Mouse (Mus musculus): ENCODE results near the gene Bcar3.
A peak's percentile ranks its signal among the peaks of the same experiment; 100 is the strongest.

Bcar3 gene

DNA sequence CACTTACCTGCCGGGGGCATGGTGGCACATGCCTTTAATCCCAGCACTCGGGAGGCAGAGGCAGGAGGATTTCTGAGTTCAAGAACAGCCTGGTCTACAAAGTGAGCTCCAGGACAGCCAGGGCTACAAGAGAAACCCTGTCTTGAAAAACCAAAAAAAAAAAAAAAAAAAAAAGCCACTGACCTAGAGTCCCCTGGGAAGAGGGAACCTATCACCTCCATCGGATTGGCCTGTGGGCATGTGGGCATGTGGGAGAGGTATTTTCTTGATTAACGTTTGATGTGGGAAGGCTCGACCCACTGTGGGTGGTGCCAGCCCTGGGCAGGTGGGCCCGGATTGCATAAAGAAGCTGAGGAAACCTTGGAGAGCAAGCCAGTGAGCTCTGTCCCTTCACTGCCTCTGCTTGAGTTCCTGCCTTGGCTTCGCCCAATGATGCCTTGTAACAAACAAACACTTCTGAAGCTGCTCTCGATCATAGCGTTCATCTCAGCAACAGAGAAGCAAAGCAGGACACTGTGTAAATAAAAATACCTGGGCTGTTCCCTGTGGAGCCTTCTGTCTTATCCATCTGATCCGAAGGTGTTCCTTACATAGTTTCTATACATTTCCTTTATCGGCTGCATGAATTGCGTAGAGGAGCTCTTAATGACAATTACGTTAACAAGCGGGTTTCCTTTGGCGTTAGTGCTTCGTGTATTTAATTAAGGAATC lies 124.8 kb downstream of the Bcar3 start:
- DNase-seq (ENCODE audit: low spot score in 2 of 2): no peak

GRCm38 (mm10) chr3:122419610-122420409 lies 125.9 kb downstream of the Bcar3 start:
- peak in 1 of 2 experiments; percentile 31 for DNase-seq (ENCODE audit: low spot score in 2 of 2)

DNA sequence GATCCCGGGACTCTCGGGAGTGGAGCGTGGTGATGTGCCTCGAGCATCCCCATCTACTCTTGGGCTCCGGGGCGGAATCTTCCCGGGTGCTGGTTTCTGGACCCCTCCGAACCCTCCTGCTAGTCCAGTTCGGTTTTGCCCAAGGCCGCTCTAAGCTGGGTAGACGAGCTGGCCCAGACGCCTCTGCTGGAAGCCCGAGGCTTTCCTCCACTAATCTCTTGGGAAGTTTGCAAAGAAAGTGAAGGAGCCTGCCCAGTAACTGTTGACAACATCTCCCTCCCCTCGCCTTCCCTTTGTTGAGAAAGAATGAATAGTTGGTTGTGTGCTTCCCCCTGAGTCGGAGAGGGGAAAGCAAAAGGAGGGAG lies 126.5 kb downstream of the Bcar3 start:
- peak; percentile 9 to 23 for DNase-seq (ENCODE audit: low spot score in 2 of 2)

DNA sequence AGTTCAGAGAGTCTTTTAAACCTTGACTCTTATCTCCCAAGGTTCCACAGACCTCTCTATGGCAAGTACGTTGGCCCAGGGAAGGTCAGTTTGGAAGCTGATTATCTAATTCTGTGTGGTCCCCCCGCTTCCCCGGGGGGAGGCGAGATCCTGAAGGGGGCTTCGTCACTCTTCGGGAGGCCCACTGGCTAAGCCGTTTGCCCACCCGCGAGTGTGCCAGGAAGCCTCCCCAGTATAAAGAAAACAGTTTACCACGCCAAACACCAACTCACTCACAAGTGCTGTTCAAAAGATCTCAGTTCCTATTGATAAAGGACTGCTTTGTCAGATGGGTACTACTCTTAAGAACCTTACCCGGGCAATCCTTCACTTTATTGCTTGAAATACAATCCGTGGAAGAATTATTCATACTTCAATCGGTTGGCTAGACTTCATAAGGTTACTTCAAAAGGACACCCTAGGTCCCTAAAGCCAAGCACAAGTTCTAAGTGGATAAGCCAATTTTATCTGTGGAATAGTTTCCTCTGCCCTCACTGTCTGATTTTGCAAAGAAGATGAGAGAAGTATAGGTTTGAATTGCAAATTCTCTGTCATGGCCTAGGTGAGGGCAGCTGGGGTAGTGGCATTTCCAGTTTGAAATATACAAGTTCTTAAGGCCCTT lies 127.2 kb downstream of the Bcar3 start:
- no peak for DNase-seq (ENCODE audit: low spot score in 2 of 2)

- DNase-seq (ENCODE audit: low spot score in 2 of 2): no peak
These were observed 127.9 kb downstream of the Bcar3 start for GRCm38 (mm10) chr3:122421802-122422201.

- no peak for DNase-seq (ENCODE audit: low spot score in 2 of 2)
These were observed 128.3 kb downstream of the Bcar3 start for GRCm38 (mm10) chr3:122422276-122422675.

DNA sequence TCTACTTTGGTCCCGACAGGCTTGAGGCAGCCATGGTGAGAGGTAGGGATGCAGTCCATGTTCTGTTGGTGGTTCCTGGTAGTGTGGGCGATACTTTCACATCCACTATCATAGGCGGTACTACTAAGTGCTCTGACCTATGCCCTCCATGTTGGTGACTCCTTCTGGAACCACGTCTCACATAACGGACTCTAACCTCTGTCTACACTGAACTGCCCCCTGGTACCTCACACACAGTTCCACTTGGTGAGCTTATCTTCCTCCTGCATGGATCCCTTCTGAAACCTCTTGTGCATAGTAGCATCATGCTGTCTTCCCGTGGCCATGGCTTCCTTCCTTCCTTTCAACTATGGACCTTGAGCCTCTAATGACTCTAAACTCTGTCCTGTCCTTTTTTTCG lies 129.7 kb downstream of the Bcar3 start:
- DNase-seq (ENCODE audit: low spot score in 2 of 2): no peak

GRCm38 (mm10) chr3:122428325-122428821 lies 134.4 kb downstream of the Bcar3 start:
- no peak for DNase-seq (ENCODE audit: low spot score in 2 of 2)

- no peak for DNase-seq (ENCODE audit: low spot score in 2 of 2)
These were observed 137.0 kb downstream of the Bcar3 start for GRCm38 (mm10) chr3:122430780-122431497.

DNA sequence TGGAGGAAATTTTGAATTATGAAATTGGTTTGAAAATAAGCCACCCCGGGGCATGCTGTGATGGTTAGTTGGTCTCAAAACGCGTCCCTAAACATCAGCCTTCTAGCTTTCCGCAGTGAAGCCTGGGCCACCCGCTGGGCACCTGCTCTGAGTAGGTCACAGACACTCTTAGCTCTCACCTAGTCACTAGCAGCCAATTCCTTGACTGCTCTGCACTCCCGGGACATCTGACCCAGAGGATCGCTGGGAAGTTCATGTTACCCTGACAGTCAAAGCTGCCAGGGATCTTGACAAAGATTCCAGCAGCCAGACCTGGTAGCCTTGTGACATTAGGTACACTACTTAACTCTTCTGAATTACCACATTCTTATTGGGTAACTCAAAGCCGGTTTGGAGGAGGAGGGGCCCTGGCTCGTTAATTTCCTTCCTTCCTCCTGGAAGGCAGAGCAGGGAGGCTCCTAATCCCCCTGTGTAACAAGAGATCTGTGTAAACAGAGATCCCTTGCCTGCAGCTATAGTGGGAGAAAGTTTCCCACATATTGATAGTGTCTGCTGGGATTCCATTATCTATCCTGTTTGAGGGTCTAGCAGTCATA lies 139.0 kb downstream of the Bcar3 start:
- no peak for DNase-seq (ENCODE audit: low spot score in 2 of 2)

DNA sequence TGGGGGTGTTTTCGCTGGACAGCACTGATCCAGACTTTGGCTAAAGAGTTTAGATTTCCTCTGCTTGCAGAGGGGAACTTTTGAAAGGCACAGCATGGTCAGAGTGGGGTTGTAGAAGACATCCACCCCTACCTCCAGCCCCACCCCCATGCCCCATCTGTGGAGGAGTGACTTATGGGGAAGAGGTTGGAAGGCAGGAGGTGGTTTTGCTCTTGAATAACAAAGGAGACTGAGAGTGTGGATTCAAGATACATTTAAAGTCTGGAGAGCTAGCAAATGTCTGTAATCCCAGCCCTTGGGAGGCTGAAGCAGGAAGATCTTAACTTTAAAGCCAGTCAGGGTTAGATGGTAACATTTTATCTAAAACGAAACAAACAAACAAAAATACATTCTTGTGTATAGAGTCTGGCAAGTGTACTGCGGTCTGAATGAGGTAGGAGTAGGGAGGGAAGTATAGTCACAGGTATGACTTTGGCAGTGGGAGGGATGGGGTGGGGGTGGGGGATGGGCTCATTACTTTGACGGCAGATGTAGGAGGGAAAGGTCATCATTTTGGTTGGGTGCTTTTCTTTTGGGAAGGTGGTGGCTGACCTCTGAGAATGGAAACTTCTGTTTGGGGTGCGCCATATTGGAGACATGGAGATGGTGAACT lies 140.2 kb downstream of the Bcar3 start:
- DNase-seq (ENCODE audit: low spot score in 2 of 2): no peak

DNA sequence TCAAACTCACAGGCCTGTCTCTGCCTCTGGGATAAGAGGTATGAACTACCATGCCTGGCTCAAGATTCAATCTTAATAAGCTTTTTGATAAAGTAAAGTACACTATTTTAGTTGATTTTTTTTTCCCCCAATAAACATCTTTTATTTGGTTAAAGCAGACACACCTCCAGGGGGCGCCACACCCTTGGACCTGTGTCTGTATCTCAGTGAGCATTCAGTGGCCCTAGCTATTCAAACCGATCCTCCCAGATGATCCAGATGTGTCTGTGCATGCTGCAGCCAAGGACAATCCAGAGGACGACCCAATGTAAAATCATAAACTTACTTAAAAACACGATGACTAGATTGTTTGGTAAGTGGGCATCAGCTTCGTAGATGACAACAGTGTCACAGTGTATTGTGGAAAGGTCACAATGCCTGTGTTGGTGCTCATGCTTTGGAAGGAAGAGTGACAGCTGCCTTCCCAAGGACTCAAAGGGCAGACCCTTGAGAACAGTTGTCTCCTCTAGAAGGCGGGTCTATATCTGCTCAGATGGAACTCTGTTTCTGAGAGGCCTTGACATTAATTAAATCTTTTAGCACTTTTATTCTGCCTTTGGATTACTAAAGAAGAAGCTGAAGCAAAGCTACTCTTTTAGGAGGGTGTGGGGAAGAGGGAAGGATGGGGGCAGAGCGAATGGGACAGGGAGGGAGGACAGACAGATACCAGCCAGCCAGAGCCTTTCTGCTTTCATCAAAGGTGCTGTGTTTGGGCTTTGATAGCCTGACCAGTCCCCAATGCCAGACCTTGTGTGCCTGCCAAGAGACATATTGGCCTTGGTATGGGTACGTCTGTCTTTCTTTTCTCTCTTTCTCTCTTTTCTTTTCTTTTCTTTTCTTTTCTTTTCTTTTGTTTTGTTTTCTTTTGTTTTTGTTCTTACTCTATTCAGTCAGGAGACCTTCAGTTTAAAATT lies 141.3 kb downstream of the Bcar3 start:
- DNase-seq (ENCODE audit: low spot score in 2 of 2): no peak

DNA sequence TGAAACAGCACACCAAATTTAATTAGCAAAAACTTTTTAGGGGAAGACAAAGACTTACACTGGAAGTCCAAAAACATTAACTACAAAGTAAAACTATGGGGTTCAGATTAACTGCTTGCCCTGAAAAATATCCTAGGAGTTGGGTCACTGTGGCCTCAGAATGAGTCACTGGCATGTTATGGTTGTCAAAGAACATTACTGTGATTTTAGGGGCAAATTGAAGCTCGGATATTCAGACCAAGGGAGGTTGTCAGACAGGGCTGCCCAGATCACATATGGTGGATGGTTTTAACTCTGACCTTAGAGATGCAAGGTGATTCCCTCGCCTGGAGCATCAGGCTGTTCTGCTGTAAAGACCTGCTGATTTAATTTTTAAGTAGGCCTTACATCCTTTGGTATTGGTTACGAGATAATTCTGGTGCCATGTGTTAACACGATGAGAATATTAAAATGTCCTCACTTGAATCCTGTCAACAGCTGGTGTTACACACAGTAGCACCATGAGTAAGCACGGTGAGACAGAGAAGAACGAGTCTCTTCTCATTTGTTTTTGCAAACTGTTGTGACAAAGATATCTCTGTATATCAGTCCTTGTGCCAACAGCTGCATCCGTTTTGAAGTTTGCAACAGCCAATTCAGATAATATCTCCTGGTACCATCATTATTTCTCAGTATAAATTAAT lies 144.3 kb downstream of the Bcar3 start:
- DNase-seq (ENCODE audit: low spot score in 2 of 2): no peak

- no peak for DNase-seq (ENCODE audit: low spot score in 2 of 2)
These were observed 151.8 kb downstream of the Bcar3 start for GRCm38 (mm10) chr3:122445696-122446095.

DNA sequence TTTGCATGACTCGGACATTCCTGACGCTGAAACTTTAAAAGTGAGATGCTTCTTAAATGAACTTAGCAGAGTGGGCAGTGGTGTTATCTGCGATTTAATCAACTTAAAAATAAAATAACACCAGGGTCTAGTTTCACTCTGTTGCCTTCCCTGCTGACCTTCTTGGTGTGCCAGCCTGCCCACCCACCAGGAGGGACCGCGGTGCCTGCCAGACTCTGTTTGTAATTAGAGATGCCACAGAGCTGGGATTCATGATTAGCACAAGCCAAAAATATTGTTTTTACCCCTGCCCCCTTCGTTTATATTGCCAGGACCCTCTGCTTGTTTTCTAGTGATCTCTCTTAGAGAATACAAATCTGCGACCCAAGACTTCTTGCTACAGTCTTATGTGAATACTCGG lies 152.7 kb downstream of the Bcar3 start:
- DNase-seq (ENCODE audit: low spot score in 2 of 2): no peak

GRCm38 (mm10) chr3:122448196-122448595 lies 154.3 kb downstream of the Bcar3 start:
- no peak for DNase-seq (ENCODE audit: low spot score in 2 of 2)

DNA sequence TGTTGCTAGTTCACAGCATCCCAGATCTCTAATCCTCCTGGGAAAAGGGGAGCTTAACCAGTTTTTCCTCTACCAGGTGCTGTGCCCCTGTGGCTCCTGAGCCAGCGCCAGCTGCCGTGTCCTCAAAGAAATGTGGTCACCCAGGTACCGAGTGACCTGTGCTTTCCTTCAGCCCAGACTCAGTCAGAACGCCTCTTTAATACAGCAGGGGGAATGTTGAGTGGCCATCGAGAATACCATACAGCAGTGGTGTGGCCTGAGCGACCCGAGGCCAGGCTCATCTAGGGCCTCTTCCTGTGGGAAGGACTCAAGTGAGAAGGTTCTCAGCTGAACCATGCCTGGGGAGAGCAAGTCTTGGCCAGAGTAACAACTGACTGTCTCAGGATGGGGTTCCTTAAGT lies 156.1 kb downstream of the Bcar3 start:
- no peak for DNase-seq (ENCODE audit: low spot score in 2 of 2)

- no peak for DNase-seq (ENCODE audit: low spot score in 2 of 2)
These were observed 159.9 kb downstream of the Bcar3 start for GRCm38 (mm10) chr3:122453875-122454274.

GRCm38 (mm10) chr3:122456156-122456555 lies 162.2 kb downstream of the Bcar3 start:
- DNase-seq (ENCODE audit: low spot score in 2 of 2): no peak
